Mouse (Mus musculus) kidney, postnatal 10 days (tissue): ENCODE results near the gene Gstm3.
"Not testable (repeated sequence)": the region's sequence is repeated elsewhere in the genome, so short reads cannot be mapped to it uniquely, and the experiment has no call there.

Experiments
- DNase-seq: peaks from one replicate; pipeline ENCODE4 v3.0.0; 2021; ENCODE audit warnings: mixed read lengths

Gene Gstm3

DNA sequence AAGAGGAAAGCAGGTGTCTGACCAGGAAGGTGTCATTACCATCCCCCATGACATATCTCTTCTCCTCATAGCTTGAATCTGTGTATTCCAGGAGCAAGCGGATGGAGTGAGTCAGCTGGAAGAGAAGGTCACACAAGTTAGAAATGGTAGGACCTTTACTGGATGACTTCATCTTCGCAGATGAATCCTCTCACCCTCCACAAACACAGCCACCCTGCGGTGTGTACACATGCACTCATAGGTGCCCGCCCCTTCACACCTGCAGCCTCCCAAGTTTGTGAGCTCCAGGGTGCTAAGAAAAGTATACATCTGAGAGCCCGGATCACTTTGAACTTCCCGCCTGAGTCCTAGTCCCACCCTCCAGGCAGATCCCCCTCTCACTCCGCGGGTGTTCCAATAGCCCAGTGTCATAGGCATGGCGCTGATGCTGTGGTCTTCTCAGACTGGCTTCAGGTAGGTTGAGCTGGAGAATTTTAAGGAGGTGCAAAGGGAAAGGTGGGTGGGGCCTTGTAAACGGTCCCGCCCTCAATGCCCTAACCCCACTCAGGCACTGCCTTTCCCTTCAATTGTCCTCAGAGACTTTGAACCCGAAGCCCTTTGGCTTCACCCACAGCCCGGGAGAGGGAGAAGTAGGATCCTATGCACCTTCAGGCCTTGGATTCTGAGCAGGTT, at the start of gene Gstm3:
Gene Gstm3 (minus strand): TSS at position 560 of the 672 bp plus-strand sequence.
- no peak for DNase-seq

DNA sequence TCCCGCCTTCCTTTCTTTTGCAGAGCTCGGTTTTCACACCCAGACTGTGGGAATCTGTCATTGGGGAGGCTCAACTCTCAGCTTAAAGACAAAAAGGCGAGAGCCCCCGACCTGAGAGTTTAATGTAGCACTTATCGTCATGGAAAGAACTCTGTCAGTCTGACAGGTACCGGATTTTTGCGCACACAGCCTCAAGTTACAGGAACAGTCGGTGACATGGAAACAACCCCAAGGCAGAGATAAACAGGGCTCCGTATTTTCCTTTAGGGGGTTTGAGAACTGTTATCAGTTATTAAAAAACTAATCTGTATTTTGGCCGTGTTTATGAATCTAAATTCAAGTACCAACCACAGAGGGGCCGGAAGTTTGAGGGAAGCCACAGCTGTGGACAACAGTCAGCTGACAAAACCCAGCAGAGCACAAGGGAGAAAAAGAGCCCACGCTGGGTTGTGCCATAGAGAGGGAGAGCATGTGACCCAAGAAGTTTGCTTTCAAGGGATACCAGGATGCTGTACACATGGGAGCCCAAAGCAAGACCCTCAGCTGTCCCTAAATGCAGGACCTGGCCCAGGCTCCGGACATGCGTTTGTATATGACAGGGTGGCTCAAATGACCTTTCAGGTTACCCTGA, 49.2 kb upstream of the Gstm3 start:
- DNase-seq: peak; percentile 54

DNA sequence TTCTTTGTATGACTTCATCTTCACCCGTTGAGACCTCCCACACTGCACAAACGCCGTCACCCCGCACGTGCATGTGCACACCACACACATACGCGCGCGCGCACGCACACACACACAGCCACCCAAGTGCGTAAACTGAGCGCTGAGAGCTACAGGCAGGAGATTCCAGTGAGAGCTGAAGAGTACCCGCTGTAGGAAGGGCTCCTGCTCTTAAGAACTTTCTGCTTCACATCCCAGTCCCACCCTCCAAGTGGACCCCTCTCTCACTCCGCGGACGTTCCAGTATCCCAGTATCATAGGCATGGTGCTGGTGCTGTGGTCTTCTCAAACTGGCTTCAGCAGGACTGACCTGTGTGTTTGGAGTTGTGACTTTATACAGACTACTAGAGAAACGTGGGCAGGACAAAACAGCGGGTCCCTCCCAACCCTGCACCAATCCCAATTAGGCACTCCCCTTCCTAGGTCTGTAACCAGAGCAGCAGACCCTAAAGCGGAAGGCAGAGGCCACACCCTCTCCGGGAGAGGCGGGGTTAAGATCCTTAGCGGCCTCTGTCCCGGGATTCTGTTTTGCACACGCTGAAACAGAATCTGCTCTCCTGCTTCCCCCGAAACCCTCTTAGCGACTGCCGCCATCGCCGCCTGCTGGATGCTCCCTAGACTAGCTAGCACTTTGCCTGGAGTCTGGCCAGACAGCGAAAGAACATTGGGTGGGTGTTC, 48.5 kb upstream of the Gstm3 start, which contains the start of gene Gstm1:
Gene Gstm1 (minus strand): TSS at position 501 of the 717 bp plus-strand sequence.
- peak; percentile 97 for DNase-seq

DNA sequence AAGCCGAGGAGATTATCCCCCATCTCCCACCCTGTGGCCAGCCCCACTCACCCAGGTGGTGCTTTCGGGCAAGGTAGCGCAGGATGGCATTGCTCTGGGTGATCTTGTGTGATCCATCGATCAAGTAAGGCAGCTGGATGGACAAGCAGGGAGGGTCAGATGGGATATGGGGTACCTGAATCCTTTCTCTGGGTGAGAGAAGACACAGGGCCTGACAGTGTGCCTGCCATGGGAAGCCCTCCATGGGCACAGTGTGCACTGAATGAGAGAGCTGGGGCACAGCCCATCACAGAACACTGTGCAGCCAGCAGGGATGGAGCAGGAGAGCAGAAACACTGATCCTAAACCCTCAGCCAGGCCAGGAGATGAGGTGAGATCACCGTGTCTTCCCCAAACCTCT, 47.4 kb upstream of the Gstm3 start:
- DNase-seq: not testable (repeated sequence)

DNA sequence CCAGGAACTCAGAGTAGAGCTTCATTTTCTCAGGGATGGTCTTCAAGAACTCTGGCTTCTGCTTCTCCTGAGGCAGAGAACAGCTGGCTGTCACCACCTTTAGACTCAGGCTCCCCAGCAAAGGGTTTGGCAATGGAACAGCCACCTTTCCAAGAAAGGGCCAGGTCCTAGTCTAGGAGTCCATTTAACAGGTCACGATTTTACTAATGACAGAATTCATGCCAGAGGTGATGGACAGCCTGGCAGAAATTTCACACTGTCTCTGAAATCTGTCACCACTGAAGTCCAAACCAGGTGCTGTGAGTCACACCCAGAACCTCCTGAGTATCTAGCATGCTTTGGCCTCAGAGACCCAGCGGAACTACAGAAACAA, 45.9 kb upstream of the Gstm3 start:
- DNase-seq: no peak

DNA sequence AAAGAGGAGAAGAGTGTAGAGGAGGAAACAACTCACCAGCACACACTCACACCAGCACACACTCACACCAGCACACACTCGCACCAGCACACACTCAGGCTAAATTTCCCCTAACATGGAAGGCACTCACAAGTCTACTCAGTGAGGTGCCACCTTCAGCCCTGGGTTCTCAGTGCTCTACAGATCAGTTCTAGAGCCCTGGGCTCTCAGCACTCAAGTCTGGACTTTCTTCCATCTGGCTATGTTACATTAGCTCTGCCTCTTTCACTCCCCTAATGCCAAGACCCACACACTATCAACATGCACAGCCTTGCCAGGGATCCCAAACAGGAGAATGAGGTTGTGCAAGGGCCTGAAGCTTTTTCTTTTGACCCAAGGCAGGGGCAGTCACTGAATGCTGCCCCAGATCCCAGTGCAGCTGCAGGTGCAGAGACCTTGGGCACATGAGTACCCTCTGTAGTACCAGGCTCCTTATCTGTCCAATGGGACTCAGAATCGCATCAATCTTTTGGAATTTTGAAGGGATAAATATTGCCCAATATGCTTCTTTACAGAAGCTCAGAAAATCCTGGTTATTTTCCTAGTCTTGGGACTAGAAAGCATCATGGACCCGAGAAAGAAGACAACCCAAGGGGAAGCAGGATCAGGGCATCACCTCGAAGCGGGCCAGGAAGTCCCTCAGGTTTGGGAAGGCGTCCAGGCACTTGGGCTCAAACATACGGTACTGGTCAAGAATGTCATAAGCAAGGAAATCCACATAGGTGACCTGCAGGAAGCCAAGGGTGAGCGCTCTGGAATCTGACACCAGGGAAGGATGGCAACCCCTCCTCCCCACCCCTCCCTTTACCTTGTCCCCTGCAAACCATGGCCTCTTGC, 45.3 kb upstream of the Gstm3 start:
- no peak for DNase-seq

DNA sequence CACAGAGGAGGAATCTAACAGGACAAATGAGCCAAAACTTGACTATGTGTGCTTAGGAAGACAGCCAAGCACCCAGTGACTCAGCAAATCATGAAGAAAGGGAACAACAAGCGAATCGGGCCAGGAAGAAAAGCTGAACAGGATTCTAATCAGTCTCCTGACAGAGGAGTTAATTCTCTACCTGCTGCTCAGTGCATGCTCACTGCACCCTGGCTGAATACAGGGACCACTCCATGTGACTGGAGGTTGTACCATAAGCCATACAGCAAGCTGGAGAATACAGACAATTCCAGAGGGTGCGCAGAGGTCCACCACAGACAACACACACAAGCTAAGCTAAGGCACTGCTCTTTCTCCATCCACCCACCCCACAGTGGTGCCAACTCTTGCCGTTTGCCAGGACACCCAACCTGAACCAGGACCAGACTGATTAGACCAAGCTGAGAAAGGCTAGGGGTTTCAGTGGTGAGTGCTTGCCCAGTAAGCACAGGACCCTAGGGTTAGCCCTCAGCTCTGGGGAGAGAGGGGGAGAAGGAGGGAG, 44.3 kb upstream of the Gstm3 start:
- peak; percentile 66 for DNase-seq

DNA sequence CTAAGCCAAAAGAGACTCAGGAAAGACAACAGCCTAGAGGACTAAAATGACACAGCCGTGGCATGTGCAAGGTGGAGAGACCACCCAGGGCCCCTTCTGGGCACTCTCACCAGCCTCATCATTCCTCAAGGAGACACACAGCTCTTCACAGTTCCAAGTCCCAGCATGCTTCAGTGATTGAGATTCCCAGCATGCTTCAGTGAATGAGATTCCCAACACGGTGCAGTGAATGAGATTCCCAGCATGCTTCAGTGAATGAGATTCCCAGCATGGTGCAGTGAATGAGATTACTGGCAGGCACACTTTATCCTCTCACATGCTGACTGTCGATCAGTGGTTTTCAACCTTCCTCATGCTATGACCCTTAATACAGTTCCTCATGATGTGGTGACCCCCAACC, 42.5 kb upstream of the Gstm3 start:
- DNase-seq: no peak

DNA sequence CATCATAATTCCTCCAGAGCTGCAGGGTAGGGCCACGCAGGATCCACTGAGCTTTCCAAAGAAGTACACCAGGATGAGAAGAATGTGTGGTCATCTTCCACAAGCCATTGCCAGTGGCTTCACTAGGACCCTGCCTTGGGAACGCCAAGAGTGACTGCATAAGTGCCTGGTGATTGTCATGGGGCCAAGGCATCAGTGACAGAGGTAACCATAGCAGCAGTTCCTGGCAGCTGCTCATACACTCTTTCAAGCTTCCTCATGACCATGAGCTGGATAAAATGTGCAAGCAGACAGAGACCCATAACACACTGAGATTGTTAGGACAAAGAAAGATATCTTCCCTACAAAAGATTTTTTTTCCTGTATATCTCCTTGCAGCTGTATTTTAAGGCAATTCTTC, 41.2 kb upstream of the Gstm3 start:
- DNase-seq: no peak

DNA sequence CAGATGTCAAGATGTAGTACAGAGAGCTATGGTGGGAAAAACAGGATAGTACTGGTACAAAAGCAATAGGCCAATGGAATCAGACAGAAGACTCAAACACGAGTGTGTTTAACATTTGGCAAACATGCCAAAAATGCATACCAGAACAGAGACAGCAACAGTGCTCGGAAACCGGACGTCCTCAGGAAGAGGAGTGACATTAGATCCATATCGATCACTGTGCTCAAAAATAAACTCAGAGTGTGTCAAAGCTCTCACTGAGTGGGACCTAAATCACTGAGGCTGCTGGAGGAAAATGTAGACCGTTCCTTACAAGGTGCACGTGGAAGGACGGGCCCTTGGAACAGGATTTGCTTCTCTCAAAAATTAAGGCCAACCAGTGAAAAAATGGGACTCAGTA, 32.9 kb upstream of the Gstm3 start:
- DNase-seq: no peak

DNA sequence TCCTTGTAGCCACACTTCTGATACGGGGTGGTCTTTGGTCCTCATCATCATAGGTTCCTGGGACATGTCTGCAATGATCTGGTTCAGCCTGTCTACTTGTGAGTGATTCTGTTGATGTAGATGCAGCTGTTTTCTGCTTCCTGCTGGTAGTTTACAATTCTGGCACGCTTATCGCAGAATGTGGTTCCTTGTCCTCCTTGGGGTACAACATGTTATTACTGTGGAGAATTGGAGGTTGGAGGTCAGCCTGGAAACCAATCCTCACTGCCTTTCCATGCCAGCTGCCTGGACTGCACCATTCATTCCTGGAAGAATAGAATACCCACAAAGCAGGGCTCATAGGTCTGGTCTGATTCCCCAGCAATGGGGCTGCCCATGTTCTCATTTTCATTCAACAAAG, 30.4 kb upstream of the Gstm3 start:
- DNase-seq: no peak

DNA sequence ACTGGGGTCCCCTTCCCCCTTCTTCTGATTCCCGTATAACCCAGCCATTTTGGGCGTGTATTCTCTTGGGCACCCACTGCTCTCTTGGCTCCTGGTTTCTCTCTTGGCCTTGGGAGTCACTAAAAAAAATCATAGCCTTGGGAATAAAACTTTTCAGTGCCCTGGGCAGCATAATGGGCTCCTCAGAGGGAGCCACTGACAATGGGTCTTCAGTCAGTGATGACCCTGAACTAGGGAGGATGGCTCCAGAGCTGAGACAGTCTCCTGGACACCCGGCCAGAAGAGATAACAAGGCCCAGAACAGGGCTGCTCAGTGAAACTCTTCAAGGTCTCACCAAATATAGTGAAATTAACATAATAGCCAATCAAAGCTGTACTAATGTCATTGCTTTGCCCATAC, 29.5 kb upstream of the Gstm3 start:
- no peak for DNase-seq

DNA sequence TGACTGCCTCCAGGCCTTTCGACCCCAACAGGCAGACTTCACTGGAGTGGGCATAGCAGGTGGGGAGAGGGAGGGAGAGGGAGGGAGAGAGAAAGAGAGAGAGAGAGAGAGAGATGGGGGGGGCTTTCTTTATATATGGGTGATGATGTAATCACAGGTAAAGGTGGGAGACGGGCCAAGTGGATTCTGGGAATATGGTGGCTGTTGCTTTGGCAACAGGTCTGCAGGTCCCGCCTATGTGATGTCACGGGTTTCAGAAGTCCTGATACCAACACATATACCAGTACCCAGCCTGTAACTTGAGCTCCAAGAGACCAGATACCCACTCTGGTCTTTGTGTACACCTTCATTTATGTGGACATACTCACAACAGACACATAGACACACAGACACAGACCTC, 27.5 kb upstream of the Gstm3 start:
- DNase-seq: no peak

DNA sequence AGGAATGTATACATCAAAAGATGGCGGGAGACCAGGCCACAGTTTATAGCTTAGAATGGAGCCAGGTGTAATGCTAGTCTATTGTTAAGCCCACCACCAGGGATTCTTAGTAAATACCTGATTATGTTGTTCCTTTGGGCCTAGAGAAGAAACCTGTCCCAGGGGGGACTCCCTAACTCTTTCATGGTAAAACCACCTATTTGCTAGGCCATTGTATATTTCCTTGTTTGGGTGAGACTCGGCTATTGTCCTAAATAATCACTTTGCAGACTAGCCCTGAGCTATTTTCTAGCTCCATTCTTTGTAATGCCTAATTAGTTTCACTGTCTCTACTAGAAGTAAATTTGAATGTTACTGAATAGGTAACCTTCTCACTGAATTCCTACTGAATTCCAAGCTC, 26.9 kb upstream of the Gstm3 start:
- DNase-seq: not testable (repeated sequence)

DNA sequence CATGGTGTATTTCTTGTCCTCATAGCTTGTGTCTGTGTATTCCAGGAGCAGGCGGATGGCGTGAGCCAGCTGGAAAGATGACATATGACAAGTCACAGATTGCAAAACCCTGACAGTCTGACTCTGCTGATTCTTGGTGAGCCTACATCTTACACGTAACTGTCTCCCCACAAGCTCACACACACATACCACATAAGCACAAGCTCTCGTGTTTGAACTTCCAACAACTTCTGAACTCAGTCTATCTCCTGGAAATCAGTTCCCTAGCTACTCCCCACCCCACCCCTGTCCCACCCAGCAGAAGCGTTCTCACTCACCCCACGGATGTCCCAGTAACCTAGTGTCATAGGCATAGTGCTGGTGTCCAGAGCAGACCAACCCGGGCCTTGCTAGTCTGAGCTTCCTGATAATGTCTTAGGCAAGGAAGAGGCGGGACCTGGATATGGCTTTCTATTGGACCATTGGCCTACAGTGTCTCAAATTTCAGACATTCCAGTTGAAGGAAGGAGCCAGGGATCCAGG, 17.0 kb upstream of the Gstm3 start, which contains the start of gene Gstm2:
Gene Gstm2 (minus strand): TSS at position 413 of the 522 bp plus-strand sequence.
- peak; percentile 75 for DNase-seq

DNA sequence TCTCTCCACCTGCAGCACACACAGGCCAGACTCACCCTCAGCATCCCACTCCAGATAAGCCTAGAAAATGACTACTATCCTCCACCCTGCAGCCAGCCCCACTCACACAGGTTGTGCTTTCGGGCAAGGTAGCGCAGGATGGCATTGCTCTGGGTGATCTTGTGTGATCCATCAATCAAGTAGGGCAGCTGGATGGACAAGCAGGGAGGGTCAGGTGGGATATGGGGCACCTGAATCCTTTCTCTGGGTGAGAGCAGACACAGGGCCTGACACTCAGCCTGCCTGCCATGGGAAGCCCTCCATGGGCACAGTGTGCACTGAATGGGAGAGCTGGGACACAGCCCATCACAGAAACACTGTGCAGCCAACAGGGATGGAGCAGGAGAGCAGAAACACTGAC, 16.1 kb upstream of the Gstm3 start:
- DNase-seq: not testable (repeated sequence)

DNA sequence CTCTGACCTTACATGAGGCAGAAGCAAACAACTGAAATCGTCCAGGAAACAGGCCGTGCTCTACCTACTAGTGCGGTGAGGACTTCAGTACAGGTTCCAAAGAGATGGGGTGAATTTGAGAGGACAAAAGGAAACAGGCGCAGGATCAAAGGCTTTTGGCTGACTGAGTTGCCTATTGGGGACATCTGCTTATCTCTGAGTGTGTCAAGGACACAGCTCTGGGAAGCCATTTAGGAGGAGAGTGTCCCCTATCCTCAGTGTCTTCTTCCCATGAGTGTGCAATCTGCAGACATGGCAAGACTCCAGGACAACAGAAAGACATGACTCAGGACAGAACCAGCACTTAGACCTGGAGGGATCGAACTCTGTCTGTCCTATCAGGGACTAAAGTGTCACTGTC, 15.4 kb upstream of the Gstm3 start:
- no peak for DNase-seq

DNA sequence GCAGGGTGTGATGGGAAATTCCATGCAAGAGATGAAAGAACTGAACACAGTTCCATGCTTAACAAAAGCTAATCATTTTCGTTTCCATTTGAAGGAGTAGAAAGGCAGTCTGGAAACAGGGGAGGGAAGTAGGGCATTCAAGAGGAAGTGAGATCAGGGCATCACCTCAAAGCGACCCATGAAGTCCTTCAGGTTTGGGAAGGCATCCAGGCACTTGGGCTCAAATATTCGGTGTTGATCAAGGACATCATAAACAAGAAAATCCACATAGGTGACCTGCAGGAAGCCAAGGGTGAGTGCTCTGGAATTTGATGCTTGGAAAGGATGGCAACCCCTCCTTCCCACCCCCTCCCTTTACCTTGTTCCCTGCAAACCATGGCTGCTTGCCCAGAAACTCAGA, 14.7 kb upstream of the Gstm3 start:
- no peak for DNase-seq

DNA sequence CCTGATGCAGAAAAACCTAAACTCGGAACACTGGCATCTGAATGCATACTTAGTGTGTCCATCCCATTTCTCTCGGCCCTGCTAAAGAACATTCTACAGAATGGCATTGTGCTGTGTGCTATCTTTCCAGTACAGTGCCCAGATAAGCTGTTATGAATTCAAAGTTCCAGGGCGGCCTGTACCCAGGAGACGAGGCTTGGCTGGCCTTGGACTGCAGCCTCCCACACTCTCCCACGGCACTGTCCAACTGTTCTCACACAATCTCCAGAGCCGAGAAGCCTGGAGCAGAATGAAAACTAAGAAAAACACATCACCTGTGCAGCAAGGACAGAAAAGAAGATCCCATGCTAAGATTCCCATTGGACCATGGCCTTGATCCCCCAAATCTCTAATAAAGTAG, 13.6 kb upstream of the Gstm3 start:
- DNase-seq: no peak

DNA sequence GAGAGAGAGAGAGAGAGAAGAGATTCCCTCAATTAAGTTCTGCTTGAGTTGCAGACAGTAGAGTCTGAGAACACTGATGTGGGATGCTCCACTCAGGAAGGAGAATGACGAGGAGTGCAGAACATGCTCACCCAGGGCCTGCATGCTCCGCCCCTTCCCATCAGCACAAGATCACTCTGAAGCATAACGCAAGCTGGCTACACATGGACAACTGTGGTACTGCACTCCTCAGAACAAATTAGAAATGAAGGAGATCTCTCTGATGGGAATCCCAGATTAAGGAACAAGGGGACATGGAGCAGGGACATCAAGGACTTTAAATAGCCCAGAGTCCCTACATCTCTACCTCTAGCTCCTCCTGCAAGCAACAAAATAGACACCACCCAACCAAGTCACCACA, 12.2 kb upstream of the Gstm3 start:
- no peak for DNase-seq

DNA sequence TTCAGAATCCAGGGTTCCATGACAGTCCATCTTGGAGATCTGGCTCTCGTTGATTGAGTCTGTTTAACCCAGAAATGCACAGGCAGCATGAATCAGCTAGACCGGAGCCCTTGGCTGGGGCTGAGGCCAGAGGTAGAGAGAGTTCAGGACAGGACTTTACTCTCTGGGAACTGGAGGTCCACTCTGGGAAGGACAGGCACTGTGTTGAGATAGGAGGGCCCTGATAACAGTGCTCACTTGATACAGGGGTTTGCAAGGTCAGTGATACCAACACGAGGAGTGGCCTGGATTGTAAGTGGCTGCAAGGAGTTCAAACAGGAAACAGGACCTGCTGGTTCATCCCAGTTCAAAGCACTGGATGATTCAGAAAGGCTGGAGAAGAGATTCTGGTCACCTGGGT, 8.6 kb upstream of the Gstm3 start:
- no peak for DNase-seq

DNA sequence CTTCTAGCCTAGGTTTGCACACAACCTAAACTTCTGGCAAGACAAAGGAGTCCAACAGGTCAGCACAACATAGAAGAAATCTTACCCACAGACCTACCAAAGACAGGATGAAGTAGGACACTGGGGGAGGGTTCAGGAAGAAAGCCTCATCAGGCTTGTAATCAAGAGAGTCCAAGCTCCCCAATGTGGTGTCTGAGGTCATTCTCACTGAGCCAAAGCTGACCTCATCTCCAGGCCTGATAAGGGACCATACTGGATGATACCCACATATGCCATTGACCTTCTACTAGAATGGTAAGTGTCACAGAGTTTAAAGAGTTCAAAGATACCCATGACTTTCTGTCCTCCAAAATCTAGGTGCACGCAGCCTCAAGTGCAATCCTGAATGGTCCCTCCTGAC, 5.2 kb upstream of the Gstm3 start:
- DNase-seq: no peak

DNA sequence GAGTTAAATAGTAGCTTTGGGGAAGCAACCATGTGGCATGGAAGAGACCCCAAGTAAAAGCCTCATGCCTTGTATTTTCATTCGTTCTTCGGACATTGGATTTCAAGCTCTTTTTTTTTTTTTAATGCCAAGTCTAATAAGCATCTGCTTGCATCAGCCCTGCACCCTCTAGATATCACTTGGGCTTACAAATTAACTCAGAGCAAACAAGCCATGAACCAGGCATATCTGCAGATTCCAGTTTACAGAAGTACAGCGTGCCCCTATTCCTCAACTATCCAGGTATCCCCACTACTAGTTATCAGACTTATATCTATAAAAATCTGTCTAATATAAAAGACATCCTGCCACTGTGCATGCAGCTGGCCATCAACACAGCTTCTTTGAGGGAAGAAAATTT, 3.0 kb upstream of the Gstm3 start:
- no peak for DNase-seq
